9 mouse cellular contexts compared by ENCODE assay signal in genomic region chr1:91299707-91300426, GRCm38 (mm10). TPM values are rescaled to one million over a fixed set of nuclear protein-coding genes. Genes with fewer than 3 reads are reported as not detected.
A peak's percentile ranks its signal among the peaks of the same experiment; 100 is the strongest.
DNase-seq lines count a peak whose midpoint lies in the region; ATAC-seq lines count a peak whose summit lies in the region.
"Had no signal": no experiment of that assay in that cellular context is flagged by ENCODE, and none has a peak within 500 bp of the region (broad histone marks: within the 10 kb centered on the region; RNA-seq: fewer than 3 reads in every experiment).

No protein-coding gene starts in this region.

- H3K79me2 ChIP-seq in macrophage (ENCODE audit: inconsistent target), result no peaks in the 10 kb centered on the region; the same call in 1 of the 2 replicates

- H3K4me3 ChIP-seq in limb, embryonic 13.5 days, result no peak overlapping the region
- H3K4me3 ChIP-seq in limb, embryonic 10.5 days, result no peak overlapping the region
- H3K4me3 ChIP-seq in macrophage (ENCODE audit: inconsistent target), result peak overlapping the region; percentile 83

- DNase-seq in limb, embryonic 10.5 days (ENCODE audit: low spot score), result no peak
- DNase-seq in embryo, embryonic 11 days, result peak; percentile 14
- DNase-seq in kidney, adult 8-10 months, result peak; percentile 53 to 66
- no peak for DNase-seq in c-Kit-positive CD71-positive TER-119-positive erythroid progenitor cells, embryonic 14.5 days (ENCODE audit: low spot score)
- no peak for DNase-seq in urinary bladder, postnatal 4 days (ENCODE audit: low spot score in 2 of 2)
- no peak for DNase-seq in urinary bladder, adult 18-20 months (ENCODE audit: low spot score in 2 of 2)

- no peaks in the 10 kb centered on the region for H3K9me3 ChIP-seq in limb, embryonic 13.5 days
- H3K9me3 ChIP-seq in limb, embryonic 10.5 days (replicated peaks), result no peaks in the 10 kb centered on the region
- H3K9me3 ChIP-seq: heart, embryonic 15.5 days had no signal

- H3K9ac ChIP-seq in limb, embryonic 13.5 days, result no peak overlapping the region

- 0 out of 2 replicates have a peak overlapping the region, but pooled peaks have one; percentile 78 for H3K4me2 ChIP-seq in limb, embryonic 13.5 days (replicated peaks)

- H3K27ac ChIP-seq in limb, embryonic 13.5 days, result no peak overlapping the region
- no peak overlapping the region for H3K27ac ChIP-seq in limb, embryonic 10.5 days
- peak overlapping the region; percentile 75 for H3K27ac ChIP-seq in macrophage
- H3K27ac ChIP-seq: heart, embryonic 15.5 days had no signal

- H3K36me3 ChIP-seq in limb, embryonic 13.5 days, result peaks cover 10% of the 10 kb centered on the region; the same call in 1 of the 2 replicates
- peaks cover 12% of the 10 kb centered on the region for H3K36me3 ChIP-seq in limb, embryonic 10.5 days
- H3K36me3 ChIP-seq in macrophage (ENCODE audit: inconsistent target), result peaks cover 18% of the 10 kb centered on the region
- H3K36me3 ChIP-seq: heart, embryonic 15.5 days had no signal

- no peaks in the 10 kb centered on the region for H3K27me3 ChIP-seq in limb, embryonic 13.5 days
- no peaks in the 10 kb centered on the region for H3K27me3 ChIP-seq in limb, embryonic 10.5 days (ENCODE audit: low read depth, poor library complexity, severe bottlenecking)
- H3K27me3 ChIP-seq: heart, embryonic 15.5 days had no signal

- no peak for ATAC-seq in limb, embryonic 13.5 days (ENCODE audit: low FRiP score, low read depth)

- 91% methylated on average over 5 of the region's 5 CpGs for WGBS in limb, embryonic 13.5 days
- 76% methylated on average over 5 of the region's 5 CpGs for WGBS in limb, embryonic 10.5 days
- 65% methylated on average over 5 of the region's 5 CpGs for WGBS in macrophage (ENCODE audit: missing documents)

- H3K4me1 ChIP-seq in limb, embryonic 13.5 days, result peaks cover 10% of the 10 kb centered on the region
- H3K4me1 ChIP-seq in limb, embryonic 10.5 days, result peaks cover 12% of the 10 kb centered on the region

RNA-seq across cellular contexts. Expression of gene Scly, which starts 1.7 kb away (rescaled TPM):
- polyA plus RNA-seq in limb, embryonic 13.5 days (2015; fragmentation: Nextera tagmentation; extraction: Ambion mirVana), result 11.9 and 14.0 TPM in 2 replicates
- 13.4 and 14.1 TPM in 2 replicates for polyA plus RNA-seq in limb, embryonic 10.5 days (2016; fragmentation: Nextera tagmentation; extraction: Ambion mirVana)
- total RNA-seq in macrophage (2018; cell fraction: chromatin; rRNA removed), result 100 to 1,000 TPM in 15 of 26 experiments, 10 to 100 TPM in 11; 44.5 to 174 (median 110) TPM
- total RNA-seq in macrophage (2018; cell fraction: cytosol; rRNA removed), result 10 to 100 TPM; 45.3 to 87.4 (median 68.4) TPM
- 100 to 1,000 TPM in 1 of 26 experiments, 10 to 100 TPM in 25; 30.3 to 115 (median 71.1) TPM for total RNA-seq in macrophage (2018; cell fraction: nucleus; rRNA removed)
- 58.6 to 82.9 TPM (median 66.5 TPM) in 3 replicates for polyA plus RNA-seq in macrophage (2018)

RNA-seq across cellular contexts. Expression of gene Espnl, which starts 22.0 kb away (rescaled TPM):
- 0.04 and 0.05 TPM in 2 replicates for polyA plus RNA-seq in limb, embryonic 13.5 days (2015; fragmentation: Nextera tagmentation; extraction: Ambion mirVana)
- polyA plus RNA-seq in limb, embryonic 10.5 days (2016; fragmentation: Nextera tagmentation; extraction: Ambion mirVana), result not detected in 2 replicates
- total RNA-seq in macrophage (2018; cell fraction: chromatin; rRNA removed), result under 1 TPM in 13 of 26 experiments, not detected in 13; 0.10 to 0.44 (median 0.24) TPM
- under 1 TPM in 1 of 26 experiments, not detected in 25; 0.04 TPM for total RNA-seq in macrophage (2018; cell fraction: cytosol; rRNA removed)
- total RNA-seq in macrophage (2018; cell fraction: nucleus; rRNA removed), result 1 to 10 TPM in 1 of 26 experiments, under 1 TPM in 11, not detected in 14; 0.06 to 1.4 (median 0.12) TPM
- not detected in 3 replicates for polyA plus RNA-seq in macrophage (2018)

RNA-seq across cellular contexts. Expression of gene Ube2f, which starts 49.8 kb away (rescaled TPM):
- 62.7 and 68.1 TPM in 2 replicates for polyA plus RNA-seq in limb, embryonic 13.5 days (2015; fragmentation: Nextera tagmentation; extraction: Ambion mirVana)
- 84.5 and 96.4 TPM in 2 replicates for polyA plus RNA-seq in limb, embryonic 10.5 days (2016; fragmentation: Nextera tagmentation; extraction: Ambion mirVana)
- 100 to 1,000 TPM; 185 to 808 (median 305) TPM for total RNA-seq in macrophage (2018; cell fraction: chromatin; rRNA removed)
- 100 to 1,000 TPM in 14 of 26 experiments, 10 to 100 TPM in 12; 74.8 to 226 (median 103) TPM for total RNA-seq in macrophage (2018; cell fraction: cytosol; rRNA removed)
- total RNA-seq in macrophage (2018; cell fraction: nucleus; rRNA removed), result 100 to 1,000 TPM; 103 to 566 (median 169) TPM
- 70.3 to 99.4 TPM (median 73.8 TPM) in 3 replicates for polyA plus RNA-seq in macrophage (2018)

RNA-seq across cellular contexts. Expression of gene Klhl30, which starts 50.9 kb away (rescaled TPM):
- polyA plus RNA-seq in limb, embryonic 13.5 days (2015; fragmentation: Nextera tagmentation; extraction: Ambion mirVana), result 1.6 and 1.8 TPM in 2 replicates
- 0.09 TPM in 1 of 2 replicates, not detected in the other for polyA plus RNA-seq in limb, embryonic 10.5 days (2016; fragmentation: Nextera tagmentation; extraction: Ambion mirVana)
- total RNA-seq in macrophage (2018; cell fraction: chromatin; rRNA removed), result not detected
- total RNA-seq in macrophage (2018; cell fraction: cytosol; rRNA removed), result not detected
- under 1 TPM in 1 of 26 experiments, not detected in 25; 0.34 TPM for total RNA-seq in macrophage (2018; cell fraction: nucleus; rRNA removed)
- polyA plus RNA-seq in macrophage (2018), result not detected in 3 replicates

Comparison
In these comparisons a context has a peak if more than half of its experiments do, and no peak if none do; other contexts are left out.
1. DNase-seq: peak in embryo, embryonic 11 days (single experiment) and kidney, adult 8-10 months (2 of 2); none in limb, embryonic 10.5 days (single experiment), c-Kit-positive CD71-positive TER-119-positive erythroid progenitor cells, embryonic 14.5 days (single experiment), urinary bladder, postnatal 4 days (0 of 2) and urinary bladder, adult 18-20 months (0 of 2).